ENCODE assay signal across 12 mouse cellular contexts in genomic region chr2:167484932-167485331, GRCm38 (mm10). TPM values are rescaled to one million over a fixed set of nuclear protein-coding genes. Genes with fewer than 3 reads are reported as not detected.
DNase-seq lines count a peak whose midpoint lies in the region; ATAC-seq and TF ChIP-seq lines count a peak whose summit lies in the region.
"Had no signal": no experiment of that assay in that cellular context is flagged by ENCODE, and none has a peak within 500 bp of the region (broad histone marks: within the 10 kb centered on the region; RNA-seq: fewer than 3 reads in every experiment).

No protein-coding gene starts in this region.

- no peaks in the 10 kb centered on the region for H3K27me3 ChIP-seq in cerebellum, adult 2 months (ENCODE audit: control insufficient read depth, insufficient read depth, low read length)
- H3K27me3 ChIP-seq in hindbrain, embryonic 16.5 days (replicated peaks; ENCODE audit: control insufficient read depth, insufficient read depth, low read length), result no peaks in the 10 kb centered on the region
- H3K27me3 ChIP-seq in hindbrain, embryonic 14.5 days (ENCODE audit: control insufficient read depth, insufficient read depth, low read length), result no peaks in the 10 kb centered on the region
- no peaks in the 10 kb centered on the region for H3K27me3 ChIP-seq in myocyte (ENCODE audit: control insufficient read depth, insufficient read depth, insufficient read length)
- no peaks in the 10 kb centered on the region for H3K27me3 ChIP-seq in intestine, embryonic 15.5 days (replicated peaks)
- H3K27me3 ChIP-seq: embryonic facial prominence, embryonic 13.5 days had no signal

- H3ac ChIP-seq in myocyte (ENCODE audit: control insufficient read depth, insufficient read length), result no peak overlapping the region

- TF ChIP-seq CTCF in cerebellum, adult 2 months (IDR thresholded peaks at IDR 0.05; ENCODE audit: borderline replicate concordance, insufficient read depth, low read depth, low read length), result no peak
- no peak for TF ChIP-seq CTCF in gastrocnemius, adult 2 months (IDR thresholded peaks at IDR 0.05)

- 15% methylated on average over 11 of the region's 11 CpGs for WGBS in cerebellum, adult 2 months
- WGBS in hindbrain, embryonic 16.5 days, result 90% methylated on average over 11 of the region's 11 CpGs
- 96% methylated on average over 11 of the region's 11 CpGs for WGBS in hindbrain, embryonic 14.5 days
- 90% methylated on average over 11 of the region's 11 CpGs for WGBS in intestine, embryonic 15.5 days

- TF ChIP-seq POLR2A in cerebellum, adult 2 months (IDR thresholded peaks at IDR 0.05; ENCODE audit: borderline replicate concordance, insufficient read depth, low read length), result no peak
- peak; percentile 12 for TF ChIP-seq POLR2A in myocyte (IDR thresholded peaks at IDR 0.05; ENCODE audit: insufficient read length, low read depth)

- no peak overlapping the region for H3K9ac ChIP-seq in hindbrain, embryonic 16.5 days (ENCODE audit: low read depth, low read length)
- no peak overlapping the region for H3K9ac ChIP-seq in hindbrain, embryonic 14.5 days
- no peak overlapping the region for H3K9ac ChIP-seq in intestine, embryonic 15.5 days
- H3K9ac ChIP-seq: embryonic facial prominence, embryonic 13.5 days had no signal

- H3K27ac ChIP-seq in cerebellum, adult 2 months (ENCODE audit: insufficient read depth, low read length), result peak overlapping the region; percentile 90
- peak overlapping the region; percentile 86 for H3K27ac ChIP-seq in gastrocnemius, adult 2 months
- peak overlapping the region; percentile 41 for H3K27ac ChIP-seq in hindbrain, embryonic 16.5 days (ENCODE audit: low read depth, low read length)
- H3K27ac ChIP-seq in hindbrain, embryonic 14.5 days, result no peak overlapping the region
- H3K27ac ChIP-seq in intestine, embryonic 15.5 days, result no peak overlapping the region
- H3K27ac ChIP-seq: embryonic facial prominence, embryonic 13.5 days; heart, embryonic 10.5 days had no signal

- H3K79me2 ChIP-seq in myocyte (ENCODE audit: control insufficient read depth, insufficient read depth), result peaks cover 73% of the 10 kb centered on the region

- no peak overlapping the region for H3K4me2 ChIP-seq in hindbrain, embryonic 16.5 days (ENCODE audit: low read length)
- no peak overlapping the region for H3K4me2 ChIP-seq in hindbrain, embryonic 14.5 days (replicated peaks)
- H3K4me2 ChIP-seq in myocyte (ENCODE audit: low read depth), result no peak overlapping the region
- H3K4me2 ChIP-seq in intestine, embryonic 15.5 days (replicated peaks), result no peak overlapping the region
- H3K4me2 ChIP-seq: embryonic facial prominence, embryonic 13.5 days had no signal

- H3K4me3 ChIP-seq in cerebellum, adult 2 months (replicated peaks; ENCODE audit: insufficient read depth, low read depth, low read length), result peak overlapping the region; percentile 50
- peak overlapping the region; percentile 60 for H3K4me3 ChIP-seq in gastrocnemius, adult 2 months
- no peak overlapping the region for H3K4me3 ChIP-seq in hindbrain, embryonic 16.5 days (ENCODE audit: low read length)
- H3K4me3 ChIP-seq in hindbrain, embryonic 14.5 days (replicated peaks; ENCODE audit: low read length), result no peak overlapping the region
- H3K4me3 ChIP-seq in myocyte, result no peak overlapping the region
- H3K4me3 ChIP-seq in intestine, embryonic 15.5 days (replicated peaks), result no peak overlapping the region
- H3K4me3 ChIP-seq: embryonic facial prominence, embryonic 13.5 days; heart, embryonic 10.5 days had no signal

- intact Hi-C loops in gastrocnemius, adult 2 months (cut with DNase I), result no loop called here

- no peak for DNase-seq in cerebellum, adult 2 months
- DNase-seq in cerebellum, adult 11 months, result no peak
- DNase-seq in gastrocnemius, adult 2 months, result no peak
- no peak for DNase-seq in gastrocnemius, adult 18-20 months (ENCODE audit: low spot score)
- DNase-seq in hindbrain, embryonic 14.5 days (ENCODE audit: low spot score), result no peak

- no peak for ATAC-seq in hindbrain, embryonic 16.5 days
- ATAC-seq in hindbrain, embryonic 14.5 days (ENCODE audit: low FRiP score), result no peak
- no peak for ATAC-seq in intestine, embryonic 15.5 days
- ATAC-seq: inflammation-experienced regulatory T-cells, adult 6 months had no signal

- H3K36me3 ChIP-seq in hindbrain, embryonic 16.5 days (ENCODE audit: control insufficient read depth, insufficient read depth, low read length), result peaks cover 17% of the 10 kb centered on the region
- H3K36me3 ChIP-seq in hindbrain, embryonic 14.5 days (replicated peaks; ENCODE audit: control insufficient read depth, insufficient read depth), result peaks cover 46% of the 10 kb centered on the region
- peaks cover 30% of the 10 kb centered on the region for H3K36me3 ChIP-seq in myocyte (ENCODE audit: control insufficient read depth, insufficient read depth)
- peaks cover 21% of the 10 kb centered on the region for H3K36me3 ChIP-seq in intestine, embryonic 15.5 days

- H3K9me3 ChIP-seq in hindbrain, embryonic 16.5 days (ENCODE audit: control insufficient read depth, low read length), result no peaks in the 10 kb centered on the region
- no peaks in the 10 kb centered on the region for H3K9me3 ChIP-seq in hindbrain, embryonic 14.5 days (ENCODE audit: control insufficient read depth, low read length)
- H3K9me3 ChIP-seq in intestine, embryonic 15.5 days, result no peaks in the 10 kb centered on the region
- H3K9me3 ChIP-seq: embryonic facial prominence, embryonic 13.5 days; heart, embryonic 10.5 days had no signal

- peaks cover 58% of the 10 kb centered on the region for H3K4me1 ChIP-seq in cerebellum, adult 2 months (ENCODE audit: control insufficient read depth, insufficient read depth, low read length)
- peaks cover 23% of the 10 kb centered on the region for H3K4me1 ChIP-seq in hindbrain, embryonic 16.5 days (ENCODE audit: control insufficient read depth, insufficient read depth, low read depth, low read length)
- no peaks in the 10 kb centered on the region; the same call in 1 of the 2 replicates for H3K4me1 ChIP-seq in hindbrain, embryonic 14.5 days (replicated peaks; ENCODE audit: control insufficient read depth, insufficient read depth, low read length)
- H3K4me1 ChIP-seq in intestine, embryonic 15.5 days (replicated peaks), result peaks cover 16% of the 10 kb centered on the region

TF ChIP-seq in myocyte, 11 proteins besides CTCF, POLR2A, EP300 and RAD21:
- no peak for TF ChIP-seq USF1 (IDR thresholded peaks at IDR 0.05; ENCODE audit: low read depth)
- no peak for TF ChIP-seq MYOD1 (IDR thresholded peaks at IDR 0.05; ENCODE audit: control insufficient read depth in 1 of 3, insufficient read length in 2 of 3, low read depth in 2 of 3)

RNA-seq across cellular contexts. Expression of gene Rnf114, which starts 7.5 kb away (rescaled TPM):
- 101 and 106 TPM in 2 replicates for polyA plus RNA-seq in cerebellum, adult 2 months (2012; rRNA removed)
- total RNA-seq in gastrocnemius, adult 2 months (2021), result 10 to 100 TPM; 40.0 to 40.9 TPM
- 10 to 100 TPM; 37.5 to 45.6 TPM for total RNA-seq in gastrocnemius, adult 18-20 months (2021)
- polyA plus RNA-seq in hindbrain, embryonic 16.5 days (2015; fragmentation: Nextera tagmentation; extraction: Ambion mirVana), result 112 and 115 TPM in 2 replicates
- 110 and 115 TPM in 2 replicates for polyA plus RNA-seq in hindbrain, embryonic 14.5 days (2014; fragmentation: Nextera tagmentation; extraction: Ambion mirVana)
- 40.9 TPM for polyA plus RNA-seq in myocyte (2012; fragmentation: generic; extraction: Trizol)
- 65.3 and 73.3 TPM in 2 replicates for polyA plus RNA-seq in intestine, embryonic 15.5 days (2015; fragmentation: Nextera tagmentation; extraction: Ambion mirVana)

RNA-seq across cellular contexts. Expression of gene Spata2, which starts 7.8 kb away (rescaled TPM):
- 80.2 and 88.0 TPM in 2 replicates for polyA plus RNA-seq in cerebellum, adult 2 months (2012; rRNA removed)
- total RNA-seq in gastrocnemius, adult 2 months (2021), result 10 to 100 TPM; 18.4 to 18.9 TPM
- 10 to 100 TPM; 18.4 to 19.5 TPM for total RNA-seq in gastrocnemius, adult 18-20 months (2021)
- polyA plus RNA-seq in hindbrain, embryonic 16.5 days (2015; fragmentation: Nextera tagmentation; extraction: Ambion mirVana), result 30.5 and 33.6 TPM in 2 replicates
- polyA plus RNA-seq in hindbrain, embryonic 14.5 days (2014; fragmentation: Nextera tagmentation; extraction: Ambion mirVana), result 27.3 and 29.6 TPM in 2 replicates
- 30.5 TPM for polyA plus RNA-seq in myocyte (2012; fragmentation: generic; extraction: Trizol)
- 12.7 and 13.8 TPM in 2 replicates for polyA plus RNA-seq in intestine, embryonic 15.5 days (2015; fragmentation: Nextera tagmentation; extraction: Ambion mirVana)

RNA-seq across cellular contexts. Expression of gene Snai1, which starts 53.1 kb away (rescaled TPM):
- polyA plus RNA-seq in cerebellum, adult 2 months (2012; rRNA removed), result 1.1 and 1.9 TPM in 2 replicates
- total RNA-seq in gastrocnemius, adult 2 months (2021), result 1 to 10 TPM; 1.1 to 1.2 TPM
- 1 to 10 TPM in 1 of 2 experiments, under 1 TPM in 1; 0.73 to 1.0 TPM for total RNA-seq in gastrocnemius, adult 18-20 months (2021)
- 4.5 and 8.4 TPM in 2 replicates for polyA plus RNA-seq in hindbrain, embryonic 16.5 days (2015; fragmentation: Nextera tagmentation; extraction: Ambion mirVana)
- 5.5 and 7.5 TPM in 2 replicates for polyA plus RNA-seq in hindbrain, embryonic 14.5 days (2014; fragmentation: Nextera tagmentation; extraction: Ambion mirVana)
- 48.5 TPM for polyA plus RNA-seq in myocyte (2012; fragmentation: generic; extraction: Trizol)
- 14.3 and 16.1 TPM in 2 replicates for polyA plus RNA-seq in intestine, embryonic 15.5 days (2015; fragmentation: Nextera tagmentation; extraction: Ambion mirVana)
- total RNA-seq: granulocyte monocyte progenitor cell, adult 5-6 weeks had no signal
- polyA plus RNA-seq: inflammation-experienced regulatory T-cells, adult 6 months had no signal

Comparison
In these comparisons a context has a peak if more than half of its experiments do, and no peak if none do; other contexts are left out.
1. H3K27ac ChIP-seq: peak in cerebellum, adult 2 months (single experiment), gastrocnemius, adult 2 months (single experiment) and hindbrain, embryonic 16.5 days (single experiment); none in hindbrain, embryonic 14.5 days (single experiment) and intestine, embryonic 15.5 days (single experiment).
2. H3K4me3 ChIP-seq: peak in cerebellum, adult 2 months (single experiment) and gastrocnemius, adult 2 months (single experiment); none in hindbrain, embryonic 16.5 days (single experiment), hindbrain, embryonic 14.5 days (single experiment), myocyte (single experiment) and intestine, embryonic 15.5 days (single experiment).